Mouse (Mus musculus) liver (tissue): Measurements from ENCODE around the gene Dzip1.

Experiments used
- DNase-seq: peaks from one replicate; pipeline ENCODE4 v3.0.0-alpha.2; 2020; ENCODE audit warnings: mixed read lengths

Gene Dzip1

DNA sequence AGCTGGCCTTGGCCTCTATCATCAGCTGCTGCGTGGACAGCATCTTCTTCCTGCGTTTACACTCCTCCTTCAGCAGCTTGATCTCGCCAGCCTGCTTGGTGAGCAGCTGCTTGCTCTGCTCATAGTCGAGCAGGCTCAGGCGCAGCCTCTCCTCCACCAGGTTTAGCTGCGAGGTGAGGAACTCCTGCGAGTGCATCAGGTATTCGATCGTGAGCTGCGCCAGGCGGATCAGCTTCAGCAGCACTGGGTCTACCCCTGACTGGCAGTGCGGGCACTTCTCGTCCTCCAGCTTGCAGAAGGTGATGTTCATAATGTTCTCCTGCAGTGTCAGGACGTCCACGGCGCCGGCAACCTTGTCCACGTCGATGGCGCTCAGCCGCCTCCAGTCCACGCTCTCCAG, 3.0 kb downstream of the Dzip1 start:
- no peak for DNase-seq

DNA sequence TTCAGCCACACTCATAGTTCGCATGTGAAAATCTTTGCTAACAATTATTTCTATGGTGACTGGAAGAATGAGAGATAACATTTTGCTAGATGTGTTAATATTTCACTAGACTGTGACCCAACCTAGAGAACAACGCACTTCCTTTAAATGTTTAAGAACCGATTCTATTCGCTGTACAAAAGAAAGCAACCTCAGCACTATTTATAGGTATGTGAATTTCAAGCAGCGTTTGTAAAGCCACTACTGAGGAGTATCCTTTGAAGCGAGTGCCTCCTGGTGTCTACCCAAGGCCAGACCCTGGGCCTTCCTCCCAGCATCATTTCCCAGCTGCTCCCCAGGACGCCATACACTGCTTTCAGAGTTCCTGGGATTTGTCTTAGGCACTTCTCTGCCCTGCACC, 4.6 kb downstream of the Dzip1 start:
- no peak for DNase-seq

DNA sequence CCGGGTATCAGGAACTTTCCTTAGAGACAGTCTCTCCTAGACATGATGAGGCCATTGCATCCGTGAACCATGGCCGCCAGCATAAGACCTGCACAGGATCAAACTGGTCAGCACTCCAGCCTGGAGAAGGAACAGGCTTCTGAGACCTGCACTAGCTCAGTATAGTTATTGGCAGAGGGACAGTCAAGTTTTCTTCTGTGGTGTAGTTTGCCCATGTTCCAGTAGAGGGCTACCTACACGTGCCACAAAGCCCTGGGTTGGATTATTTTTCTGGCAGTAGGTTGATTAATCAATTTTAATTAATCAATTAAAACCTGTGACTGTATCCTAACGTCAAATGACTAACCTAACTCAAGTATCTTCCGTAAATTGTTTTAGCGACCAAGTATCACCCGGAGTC, 6.2 kb downstream of the Dzip1 start:
- no peak for DNase-seq

DNA sequence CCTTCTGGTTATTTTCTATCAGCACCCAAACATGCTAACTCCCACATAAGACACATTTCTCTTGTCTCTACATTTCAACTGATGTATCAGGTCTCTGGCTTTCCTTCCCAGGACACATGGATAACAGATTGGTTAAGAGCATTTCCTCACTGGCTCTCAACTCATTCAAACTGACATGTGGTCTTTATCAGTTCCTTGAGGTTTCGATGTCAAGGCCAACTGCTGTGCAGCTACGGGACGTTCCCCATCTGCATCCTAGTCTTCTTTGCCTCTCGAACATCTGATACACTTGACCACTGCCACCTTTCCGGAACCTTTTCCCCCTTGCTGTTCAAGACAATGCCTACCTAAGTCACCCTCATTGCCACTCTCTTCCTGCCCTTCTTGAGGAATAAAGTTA, 11.6 kb downstream of the Dzip1 start:
- DNase-seq: no peak

DNA sequence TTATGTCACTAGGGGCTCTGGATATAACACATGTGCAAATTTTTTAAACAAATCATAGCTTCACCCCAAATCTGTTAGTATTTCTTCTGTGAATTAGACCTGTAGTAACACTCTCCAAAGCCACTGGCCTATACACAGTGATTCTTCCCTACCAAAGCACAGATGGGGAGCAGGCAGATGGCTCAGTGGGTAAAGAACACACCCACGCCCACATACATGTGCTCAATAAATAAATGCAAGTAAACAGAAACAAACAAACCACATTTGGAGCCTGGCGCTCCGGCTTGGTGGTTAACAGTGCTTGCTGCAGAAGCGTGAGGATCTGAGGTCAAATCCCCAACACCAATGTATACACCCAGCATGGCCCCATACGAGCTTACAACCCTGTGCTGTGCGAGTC, 13.7 kb downstream of the Dzip1 start:
- DNase-seq: no peak

DNA sequence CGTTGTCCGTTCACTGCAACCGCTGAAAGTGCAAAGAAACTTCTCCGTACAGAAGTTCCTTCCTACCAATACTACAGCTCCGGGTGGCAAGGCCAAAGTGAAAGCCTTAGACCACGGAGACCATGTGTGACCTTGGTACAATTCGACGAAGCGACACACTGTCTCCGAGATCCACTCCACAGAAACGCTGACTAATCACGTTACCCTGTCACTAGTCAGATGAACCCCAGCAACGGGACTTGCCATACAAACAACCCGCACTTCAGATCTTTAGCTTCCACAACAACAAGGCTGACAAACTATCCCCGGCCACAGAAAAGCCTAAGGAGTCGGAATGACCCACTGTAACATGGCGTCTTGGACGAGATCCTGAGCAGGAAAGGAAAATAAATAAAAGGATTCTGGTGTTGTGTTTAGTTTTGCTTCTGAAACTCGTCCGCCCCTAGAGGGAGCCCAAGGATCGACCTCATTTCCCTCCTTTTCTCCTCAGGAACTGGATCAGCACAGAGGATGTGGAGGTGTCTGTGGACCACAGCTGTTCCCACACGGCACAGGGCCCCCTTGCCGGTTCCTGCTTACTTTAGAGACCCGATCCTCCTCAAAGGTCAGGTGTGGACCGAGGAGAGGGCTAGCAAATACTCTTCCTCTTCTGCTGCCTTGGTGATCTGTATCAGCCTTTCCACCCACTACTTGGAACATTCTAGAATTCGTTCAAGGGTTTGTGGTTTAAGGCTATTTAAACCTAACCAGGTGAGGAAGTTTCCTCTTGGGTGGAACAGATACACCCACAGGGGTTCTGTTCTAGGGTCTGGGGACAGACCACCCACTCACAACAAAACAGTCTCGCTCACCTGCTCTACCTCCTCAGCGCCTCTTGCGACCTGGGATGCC, 14.7 kb downstream of the Dzip1 start:
- peak; percentile 63 for DNase-seq

DNA sequence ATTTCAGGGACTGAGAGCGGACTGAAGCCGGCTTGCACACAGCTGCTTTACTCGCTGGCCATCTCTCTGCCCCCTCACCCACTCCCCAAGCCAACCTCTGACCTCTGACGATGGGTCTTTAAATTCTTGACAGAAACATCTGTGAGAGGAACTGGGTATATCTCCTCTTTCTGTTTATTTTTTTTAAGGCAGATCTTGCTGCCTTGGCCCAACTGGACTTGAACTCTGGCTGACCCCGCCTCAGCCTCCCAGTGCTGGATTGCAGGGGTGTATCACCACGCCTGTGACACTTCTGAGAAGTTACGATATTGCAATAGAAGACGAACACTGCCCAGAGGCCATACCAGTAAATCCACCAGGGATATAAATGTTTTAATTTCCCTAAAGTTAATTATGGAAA, 15.4 kb downstream of the Dzip1 start:
- DNase-seq: no peak

DNA sequence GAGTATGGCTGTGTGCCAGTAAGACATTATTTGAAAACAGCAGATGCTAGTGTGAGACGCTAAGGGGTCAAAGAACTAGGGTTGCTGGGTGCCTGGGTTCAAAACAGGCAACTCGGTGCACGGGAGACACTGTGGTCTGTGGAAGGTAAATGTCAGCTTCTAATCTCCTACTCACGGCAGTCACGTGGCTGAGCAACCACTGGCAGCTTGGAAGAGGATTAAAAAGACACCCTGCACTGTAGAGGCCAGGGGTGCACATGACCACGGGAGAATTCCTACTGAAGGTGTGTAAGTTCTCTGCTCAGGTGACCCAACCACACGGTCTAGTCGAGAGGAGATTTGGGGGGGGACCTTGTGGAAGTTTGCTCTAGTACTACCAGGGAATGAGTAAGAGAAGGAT, 17.7 kb downstream of the Dzip1 start:
- no peak for DNase-seq

DNA sequence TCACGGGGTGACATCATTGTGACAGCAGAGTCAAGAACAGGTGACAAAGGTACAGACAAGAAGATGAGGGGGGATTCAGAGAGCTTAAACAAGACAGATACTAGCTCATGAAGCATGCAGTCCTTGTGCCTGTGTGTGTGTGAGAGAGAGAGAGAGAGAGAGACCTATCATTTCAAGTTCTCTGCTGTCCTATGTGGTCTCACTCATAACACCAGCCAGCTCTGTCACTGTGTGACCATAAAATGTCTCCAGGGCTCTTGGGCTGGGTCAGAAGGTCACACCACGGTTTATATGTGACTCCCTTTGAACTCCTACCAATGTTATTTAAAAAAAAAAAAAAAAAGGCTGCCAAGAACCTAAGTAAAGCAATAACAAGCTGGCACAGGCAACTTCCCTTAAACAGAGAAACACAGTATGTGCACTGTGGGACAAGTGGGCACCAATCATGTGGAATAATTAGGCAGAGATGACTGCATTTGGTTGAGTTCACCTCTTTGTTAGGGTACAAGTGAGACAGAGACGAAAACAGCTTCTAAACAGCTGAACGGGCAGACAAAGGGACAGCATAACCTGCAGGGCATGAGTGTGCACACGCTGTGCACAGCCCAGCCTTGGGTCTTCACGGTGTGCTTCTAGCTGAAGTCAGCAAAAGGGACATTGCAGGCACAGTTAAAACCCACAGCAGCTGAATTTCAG, 21.2 kb downstream of the Dzip1 start:
- DNase-seq: no peak

DNA sequence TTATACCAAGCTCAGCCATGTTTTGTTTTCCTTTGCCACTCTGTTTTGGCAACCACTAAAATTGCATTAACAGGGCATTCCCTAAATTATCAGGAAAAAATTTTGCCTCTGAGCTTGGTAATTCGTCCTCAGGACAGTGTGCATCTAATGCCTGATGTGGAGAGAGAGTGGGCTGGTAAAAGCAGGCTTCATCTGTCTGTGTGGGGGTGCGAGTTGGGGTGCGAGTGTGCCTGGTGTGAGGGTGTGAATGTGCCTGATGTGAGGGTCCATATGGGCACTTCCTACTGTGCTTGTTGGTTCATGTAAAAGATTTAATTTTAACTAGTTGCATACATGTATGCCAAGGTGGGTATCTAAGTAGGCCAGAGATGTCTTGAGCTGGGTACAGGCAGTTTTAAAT, 21.9 kb downstream of the Dzip1 start:
- no peak for DNase-seq

DNA sequence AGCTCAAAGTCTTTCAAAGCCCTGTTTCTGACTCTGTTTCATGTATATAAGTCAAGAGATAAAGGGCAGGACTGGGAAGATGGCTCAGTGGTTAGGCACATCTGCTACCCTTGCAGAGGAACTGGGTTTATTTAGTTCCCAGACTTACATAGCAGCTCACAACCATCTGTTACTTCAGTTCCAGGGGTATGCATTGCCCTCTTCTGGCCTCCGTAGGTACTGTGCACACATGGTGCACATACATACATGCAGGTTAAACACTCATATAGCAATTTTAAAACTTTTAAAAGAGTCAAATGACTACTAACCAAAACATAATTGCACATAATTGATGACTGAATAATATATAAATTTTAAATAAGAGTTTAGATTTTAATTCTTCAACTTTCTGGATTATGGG, 24.3 kb downstream of the Dzip1 start:
- DNase-seq: no peak

DNA sequence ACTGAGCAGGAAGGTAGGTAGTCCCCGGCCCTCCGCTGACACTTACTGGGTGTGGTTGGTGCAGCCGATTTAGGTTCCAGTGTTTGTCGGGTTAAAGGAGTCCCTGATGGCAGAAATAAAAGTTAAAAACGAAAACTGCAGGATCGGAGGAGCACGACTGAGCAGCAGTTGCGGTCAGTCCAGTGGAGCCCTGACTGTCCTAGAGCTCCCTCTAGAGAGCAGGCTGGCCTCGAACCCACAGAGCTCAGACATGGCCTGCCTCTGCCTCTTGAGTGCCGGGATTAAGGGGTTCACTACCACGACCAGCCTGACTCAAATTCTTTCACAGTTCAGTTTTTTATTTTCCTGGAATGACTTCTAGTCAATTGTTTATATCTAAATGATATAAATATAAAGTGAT, 25.3 kb downstream of the Dzip1 start:
- DNase-seq: peak; percentile 22

DNA sequence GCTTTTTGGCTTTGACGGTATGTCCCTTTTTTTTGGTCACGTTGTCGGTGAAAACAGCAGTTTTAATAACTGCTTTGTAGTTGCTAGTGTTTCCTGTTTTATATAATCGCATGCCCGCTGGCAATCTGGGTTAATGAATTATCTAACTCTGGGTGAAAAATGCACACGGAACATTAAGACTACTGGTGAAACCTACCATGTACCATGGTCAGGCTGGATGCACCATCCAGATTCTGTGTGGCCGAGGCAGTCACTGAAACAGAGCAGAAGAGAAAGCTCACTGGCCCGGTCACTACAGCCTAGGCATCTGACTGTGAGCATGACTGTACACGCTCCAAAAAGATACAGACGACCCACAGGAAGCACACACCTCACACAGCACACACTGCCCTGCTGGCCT, 29.6 kb downstream of the Dzip1 start:
- DNase-seq: no peak

DNA sequence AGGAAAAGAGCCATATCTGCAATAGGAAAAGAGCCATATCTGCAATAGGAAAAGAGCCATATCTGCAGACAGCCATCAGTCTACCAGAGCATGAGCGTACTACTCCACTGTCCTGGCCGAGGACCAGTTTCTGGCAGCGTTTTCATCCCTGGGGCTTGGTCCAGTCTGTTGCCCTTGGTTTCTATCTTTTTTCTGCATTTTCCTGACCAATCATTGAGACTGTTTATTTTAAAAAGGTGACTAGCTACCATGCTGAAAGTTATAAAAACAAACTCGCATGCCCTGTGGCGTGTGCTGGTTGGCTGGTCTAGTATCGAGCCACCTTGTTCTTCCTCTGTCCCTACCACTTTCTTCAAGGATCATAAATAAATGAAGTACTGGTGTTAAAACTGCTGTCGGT, 30.0 kb downstream of the Dzip1 start:
- DNase-seq: no peak

DNA sequence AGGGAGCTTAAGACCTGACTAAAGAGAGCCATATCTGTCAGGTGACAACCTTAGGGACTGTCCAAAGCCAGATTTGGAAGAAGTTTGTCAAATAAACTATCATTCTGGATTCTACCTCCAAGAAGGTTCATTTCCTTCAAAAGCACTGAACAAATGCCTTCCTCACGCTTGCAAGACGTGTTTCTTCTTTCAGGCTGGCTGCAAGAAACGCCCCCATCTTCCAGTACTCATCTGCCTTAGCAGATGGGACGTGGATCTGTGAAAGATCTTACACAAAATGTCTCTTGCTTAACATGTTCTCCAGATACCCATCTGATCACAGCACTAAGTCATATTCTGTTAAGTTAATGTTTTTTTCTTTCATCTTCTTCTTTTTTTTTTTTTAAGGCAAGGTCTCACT, 35.2 kb downstream of the Dzip1 start:
- no peak for DNase-seq

DNA sequence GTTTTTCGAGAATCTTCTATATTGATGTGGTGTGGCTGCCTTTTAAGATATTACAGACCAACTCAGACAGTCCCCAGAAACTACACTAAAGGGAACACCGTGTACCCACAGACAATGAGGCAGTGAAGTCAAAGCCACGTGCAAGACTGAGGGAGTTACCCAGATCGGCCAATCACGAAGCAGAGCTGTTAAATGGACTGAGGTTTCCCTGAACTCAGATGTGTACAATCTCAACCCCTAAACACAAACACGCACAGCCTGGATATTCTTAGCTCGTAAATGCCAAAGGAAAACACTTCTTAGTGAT, 41.1 kb downstream of the Dzip1 start:
- peak; percentile 16 for DNase-seq

DNA sequence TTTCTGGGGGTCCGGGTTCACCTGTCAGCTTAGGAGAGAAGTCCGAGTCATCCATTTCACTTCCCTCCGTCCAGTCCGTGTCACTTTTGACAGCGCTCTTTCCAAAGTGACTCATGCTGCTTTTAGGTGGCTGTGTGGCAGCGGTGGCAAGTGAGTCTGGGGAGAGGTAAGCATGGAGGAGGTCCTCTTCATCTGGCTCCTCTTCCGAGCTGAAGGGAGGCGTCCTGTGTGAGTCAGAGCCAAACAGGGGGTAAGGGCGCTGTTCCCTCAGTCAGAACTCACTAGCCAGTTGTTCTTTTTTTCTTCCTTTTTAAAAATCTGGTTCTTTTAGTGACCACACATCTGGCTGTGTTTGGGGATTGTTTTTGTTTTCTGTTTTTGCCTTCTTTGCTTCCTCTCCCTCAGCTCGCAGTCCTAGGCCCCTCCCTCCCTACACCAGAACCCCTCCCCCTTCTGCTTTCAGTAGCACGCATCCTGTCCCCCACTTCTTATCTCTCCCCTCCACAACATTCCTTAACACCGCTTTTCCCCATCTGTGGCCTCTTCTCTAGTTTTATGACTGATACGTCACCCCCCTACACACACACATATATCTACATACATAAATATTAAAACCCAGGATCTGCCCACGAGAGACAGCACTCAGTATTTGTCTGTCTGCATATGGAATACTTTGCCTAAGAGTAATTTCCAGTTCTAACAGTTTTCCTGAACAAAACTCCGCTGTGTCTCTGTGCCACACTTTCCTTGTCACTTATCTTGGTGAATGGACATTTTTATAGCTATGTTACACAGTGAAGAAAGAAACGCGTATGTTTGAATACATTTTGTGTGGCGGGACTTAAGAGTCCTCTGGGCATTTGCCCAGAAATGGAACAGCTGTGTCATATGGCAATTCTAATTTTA, 41.7 kb downstream of the Dzip1 start:
- peak; percentile 76 for DNase-seq

DNA sequence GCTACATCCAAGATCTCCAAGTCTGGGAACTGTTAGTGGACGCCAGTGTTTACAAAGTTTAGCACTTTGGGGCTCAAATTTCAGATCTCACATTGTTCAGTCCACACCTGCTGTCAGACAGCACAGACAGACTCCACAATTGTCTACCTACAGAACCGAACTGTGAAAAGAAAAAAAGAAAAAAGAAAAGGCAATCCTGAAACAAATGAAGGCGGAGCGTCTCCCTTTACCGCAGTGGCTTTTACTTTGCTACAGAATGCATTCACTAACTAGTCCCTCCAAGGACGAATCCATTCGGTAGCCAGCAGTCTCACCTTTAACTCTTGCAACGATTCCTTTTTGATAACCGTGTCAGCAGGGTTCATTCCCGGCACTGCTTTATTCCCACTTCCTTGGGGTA, 44.6 kb downstream of the Dzip1 start:
- DNase-seq: no peak

DNA sequence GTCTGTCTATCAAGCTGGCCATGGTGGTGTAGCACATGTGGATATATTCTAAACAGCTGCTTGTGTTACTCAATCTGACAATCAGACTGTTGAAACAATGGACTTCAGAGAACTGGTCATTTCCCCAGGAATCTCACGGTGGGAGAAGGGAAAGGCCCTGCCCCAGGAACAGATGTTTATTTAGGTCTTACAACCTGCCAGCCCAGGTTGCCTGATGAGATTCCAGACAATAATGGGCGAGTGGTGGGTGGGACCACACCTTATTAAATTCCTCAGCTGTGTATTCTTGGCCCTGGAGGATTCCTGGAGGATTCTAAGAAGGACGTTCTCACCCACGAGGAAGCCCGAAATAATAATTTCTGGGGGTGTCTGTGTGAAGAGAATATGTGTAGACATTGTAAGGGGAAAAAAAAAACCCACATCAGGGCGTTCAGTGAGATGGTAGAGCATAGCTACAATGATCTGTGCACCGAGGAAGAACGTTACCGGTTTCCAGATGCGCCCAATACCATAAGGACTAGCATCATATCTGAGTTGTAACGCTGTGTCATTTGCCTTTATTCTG, 46.8 kb downstream of the Dzip1 start:
- DNase-seq: no peak

DNA sequence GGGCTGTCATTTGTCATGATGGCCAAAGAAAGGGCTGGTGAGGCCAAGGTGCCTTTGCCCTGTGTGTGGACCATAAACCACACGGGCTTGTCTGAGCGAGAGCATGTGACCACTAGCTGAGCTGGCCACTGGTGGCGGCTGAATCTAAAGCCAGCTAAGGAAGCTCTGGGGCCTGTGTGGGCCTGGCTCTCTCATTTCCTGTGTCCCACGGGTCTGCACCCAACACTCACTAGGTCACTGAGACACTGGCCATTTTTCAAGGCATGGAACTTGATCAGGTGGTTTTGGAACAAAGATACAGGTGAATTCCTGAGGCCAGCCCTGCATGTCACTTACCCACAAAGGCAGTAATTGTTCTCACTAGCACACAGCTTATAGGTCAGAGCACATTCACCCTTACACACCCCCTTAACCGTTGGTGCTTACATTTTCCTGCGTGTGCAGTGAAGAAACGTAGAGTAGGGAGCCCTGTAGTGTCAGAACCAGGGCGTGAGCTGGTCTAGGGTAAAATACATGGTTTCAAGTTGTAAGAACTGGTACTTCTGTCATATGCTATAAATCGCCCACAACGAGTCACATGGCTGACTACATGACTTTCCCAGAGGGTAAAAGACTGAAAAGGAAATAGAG, 50.4 kb downstream of the Dzip1 start:
- DNase-seq: no peak

DNA sequence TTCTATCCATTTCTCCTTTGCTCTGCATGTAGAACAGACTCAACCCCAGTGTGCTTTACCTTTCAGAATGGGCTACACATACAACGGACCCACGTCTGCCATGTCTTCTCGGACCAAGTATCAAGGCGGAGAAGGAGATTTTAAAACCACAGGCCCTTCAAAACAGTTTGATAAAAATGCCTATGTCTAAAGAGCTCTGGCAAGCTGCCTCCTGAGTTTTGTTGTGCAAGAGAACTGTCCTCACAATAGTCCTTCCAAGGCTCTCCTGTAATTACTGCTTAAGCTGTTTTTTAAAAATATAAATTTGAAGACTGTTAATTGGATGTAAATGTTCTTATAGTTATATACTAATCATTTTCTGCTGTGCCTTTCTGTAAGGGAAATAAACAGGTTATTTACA, 51.1 kb downstream of the Dzip1 start:
- no peak for DNase-seq

DNA sequence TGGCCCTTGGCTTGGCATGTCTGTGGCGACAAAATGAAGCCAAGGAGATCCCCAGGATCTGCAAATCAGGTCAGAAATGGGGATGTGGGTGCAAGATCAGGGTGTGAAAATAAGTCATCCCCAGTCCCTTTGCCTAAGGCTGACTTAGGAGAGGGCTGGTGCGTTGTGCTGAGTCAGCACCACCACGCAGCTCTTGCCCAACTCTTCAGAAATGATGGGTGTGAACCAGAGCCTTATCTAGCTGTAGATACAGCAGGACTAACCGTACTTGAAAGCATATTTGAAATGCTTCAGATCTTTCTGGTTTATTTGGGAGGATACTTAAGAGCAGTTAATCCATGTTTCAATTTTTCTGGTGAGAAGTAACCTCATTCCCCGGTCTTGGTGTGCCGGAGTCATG, 55.5 kb downstream of the Dzip1 start:
- peak; percentile 73 for DNase-seq
